Mouse (Mus musculus) gastrocnemius, adult 2 months (tissue): ENCODE results near the gene Ppp1r35. TPM values are rescaled to one million over a fixed set of nuclear protein-coding genes. Genes with fewer than 3 reads are reported as not detected.

Experiments used
- DNase-seq: peaks from one replicate; pipeline ENCODE4 v3.0.0; 2022
- H3K27ac ChIP-seq: fragments of 200-600 bp; 2 replicates; pipeline ENCODE4 v1.8.1; 2022; ENCODE audit warnings: mild to moderate bottlenecking
- H3K4me3 ChIP-seq: fragments of 200-600 bp; 2 replicates; pipeline ENCODE4 v1.8.1; 2022; ENCODE audit warnings: mild to moderate bottlenecking, moderate library complexity
- CTCF ChIP-seq: fragments of 200-600 bp; IDR thresholded peaks from 2 replicates; pipeline ENCODE4 v1.8.1; 2022; ENCODE audit warnings: antibody characterized with exemption, mild to moderate bottlenecking, moderate library complexity
- intact Hi-C: fragments of 180-260 bp; cut with DNase I; formaldehyde crosslinking; loops from one replicate; pipeline ENCODE4 v1.15.1; 2025
- total RNA-seq, 2 experiments: library from RNA; stranded (reverse); gene quantifications; 2 replicates each; pipeline ENCODE4 v1.2.3; 2021

Gene Ppp1r35
- total RNA-seq, 2 experiments from 2014 or later: 5.4 to 6.9 TPM

DNA sequence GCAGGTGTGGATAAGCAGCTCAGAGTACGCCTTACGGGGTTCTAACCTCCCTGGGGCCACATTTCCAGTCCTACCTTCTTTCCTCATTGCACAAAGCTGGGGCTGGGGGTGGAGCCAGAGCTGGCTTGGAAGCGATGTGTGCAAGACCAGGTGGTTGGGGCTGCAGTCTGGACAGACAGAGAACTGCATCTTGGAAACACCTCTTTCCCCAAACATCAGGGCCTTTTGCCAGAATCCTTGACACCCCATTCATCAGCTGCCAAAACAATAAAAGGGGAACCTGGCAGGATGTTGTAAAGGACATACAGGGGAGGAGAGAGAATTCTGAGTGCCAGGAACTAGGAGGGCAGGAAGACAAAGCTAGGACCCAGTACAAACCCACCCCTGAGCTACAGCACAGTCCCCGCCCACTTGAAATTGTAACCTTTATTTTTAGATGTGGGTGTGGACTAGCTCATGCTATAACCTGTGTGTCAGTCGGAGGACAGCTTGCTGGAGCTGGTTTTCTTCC, 2.2 kb upstream of the Ppp1r35 start:
- H3K4me3 ChIP-seq: no peak overlapping the region
- no peak for DNase-seq
- TF ChIP-seq CTCF: no peak
- H3K27ac ChIP-seq: no peak overlapping the region; the same call in 1 of the 2 replicates
- intact Hi-C loops: no loop called here

DNA sequence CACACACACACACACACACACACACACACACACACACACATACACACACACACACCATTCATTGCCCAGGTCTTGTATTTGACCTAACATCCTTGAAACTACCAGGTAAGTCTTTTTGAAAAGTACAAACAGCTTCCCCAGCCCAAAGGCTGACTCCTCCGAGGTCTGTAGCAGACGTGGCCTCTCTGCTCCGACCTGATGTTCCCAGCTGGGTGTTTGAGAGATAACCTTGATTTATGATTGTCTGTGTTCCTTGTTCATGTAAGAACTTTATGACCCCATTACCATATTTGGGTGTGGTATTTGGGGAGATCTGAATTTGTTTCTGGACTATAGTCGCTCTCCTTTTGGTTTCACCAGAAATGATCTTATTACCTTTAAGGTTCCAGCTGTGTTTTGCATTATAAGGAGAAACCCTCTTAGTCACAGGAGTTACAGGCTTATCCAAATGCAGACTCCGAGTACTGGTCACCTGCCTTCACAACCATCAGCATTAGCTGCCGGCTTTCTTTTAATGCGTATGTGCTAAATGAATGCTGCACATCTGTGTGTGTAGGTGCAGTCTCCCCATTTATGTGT, 1.3 kb upstream of the Ppp1r35 start:
- H3K27ac ChIP-seq: no peak overlapping the region
- intact Hi-C loops: no loop called here
- no peak for TF ChIP-seq CTCF
- no peak overlapping the region for H3K4me3 ChIP-seq
- DNase-seq: no peak

- Histone ChIP-seq H3K27ac (peak overlapping the region; percentile 96), H3K4me3 (peak overlapping the region; percentile 97)
- TF ChIP-seq CTCF: no peak
- intact Hi-C loops: loop anchor here (2.0 kb wide), 1 partner anchor 246 kb away; the partner anchor contains the start of genes Epo and Gnb2
- DNase-seq: peak; percentile 55
These were observed 644 bp downstream of the Ppp1r35 start for GRCm38 (mm10) chr5:137779053-137779933.

- no peak for TF ChIP-seq CTCF
- Histone ChIP-seq H3K27ac (no peak overlapping the region), H3K4me3 (no peak overlapping the region)
- DNase-seq: no peak
- intact Hi-C loops: loop anchor here (10.0 kb wide), 2 partner anchors 393 to 437 kb away; partner anchors contain the start of genes Ap4m1 and Mcm7
These were observed 3.0 kb downstream of the Ppp1r35 start for GRCm38 (mm10) chr5:137781661-137782060.

DNA sequence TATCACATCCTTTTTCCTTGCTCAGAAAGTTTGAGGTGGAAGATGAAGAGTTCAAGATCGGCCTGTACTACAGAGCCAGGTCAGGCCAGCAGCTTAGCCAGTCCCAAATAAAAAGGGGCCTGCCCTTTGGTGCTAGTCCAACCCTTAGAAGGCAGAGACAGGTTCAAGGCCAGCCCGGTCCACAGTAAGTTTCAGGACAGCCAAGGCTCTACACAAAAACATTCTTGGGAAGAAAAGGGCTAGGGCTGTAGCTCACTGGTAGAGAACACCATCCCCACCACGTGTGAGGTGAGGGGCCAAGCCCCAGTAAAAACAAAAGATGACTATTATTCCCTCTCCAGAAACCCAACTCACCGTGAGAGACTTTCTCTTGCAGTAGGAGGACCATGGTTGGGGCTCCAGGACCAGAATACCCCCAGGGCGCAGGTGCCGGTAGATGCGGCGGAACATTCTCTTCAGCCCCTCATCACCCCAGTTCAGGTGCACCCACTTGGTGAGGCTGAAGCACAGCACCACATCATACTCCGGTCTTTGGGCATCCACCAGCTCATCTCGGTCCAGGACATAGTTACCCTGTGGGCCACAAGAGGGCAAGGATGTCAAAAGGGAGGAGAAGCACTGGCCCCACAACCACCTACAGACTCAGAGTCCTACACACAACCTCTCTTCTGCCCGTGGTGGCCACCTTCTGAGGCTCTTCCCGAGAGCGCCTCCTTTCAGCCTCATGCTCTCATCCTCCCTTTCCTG, 4.3 kb downstream of the Ppp1r35 start:
- intact Hi-C loops: loop anchor here (10.0 kb wide), 2 partner anchors 392 to 438 kb away; partner anchors contain the start of genes Ap4m1 and Mcm7
- H3K4me3 ChIP-seq: peak overlapping the region; percentile 89

GRCm38 (mm10) chr5:137783901-137784540, 5.4 kb downstream of the Ppp1r35 start:
- DNase-seq: no peak
- peak overlapping the region; percentile 89 for H3K4me3 ChIP-seq
- no peak for TF ChIP-seq CTCF
- H3K27ac ChIP-seq: 0 out of 2 replicates have a peak overlapping the region, but pooled peaks have one; percentile 20
- intact Hi-C loops: loop anchor here (10.0 kb wide), 2 partner anchors 391 to 439 kb away; partner anchors contain the start of genes Ap4m1 and Mcm7

More for the DNA sequence above, 4.3 kb downstream of the Ppp1r35 start:
- H3K27ac ChIP-seq: no peak overlapping the region
- no peak for TF ChIP-seq CTCF
- no peak for DNase-seq

DNA sequence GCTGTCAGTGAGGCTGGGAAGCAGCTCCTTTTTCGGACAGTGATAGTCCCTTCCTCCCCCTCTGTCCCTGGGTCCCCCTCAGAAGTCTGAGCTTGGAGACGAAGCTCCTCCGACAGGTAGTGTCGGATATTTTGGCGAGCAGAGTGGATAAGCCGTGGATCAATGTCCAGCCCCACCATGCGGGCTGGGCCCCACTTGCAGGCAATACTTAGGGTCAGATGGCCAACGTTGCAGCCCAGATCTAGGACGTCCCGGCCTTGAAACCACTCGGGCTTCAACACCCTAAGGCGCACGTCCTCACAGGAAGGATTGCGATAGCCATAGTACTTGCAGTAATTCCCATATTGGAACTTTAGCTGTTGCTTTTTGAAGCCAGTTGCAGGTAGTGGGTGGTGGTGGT, 5.9 kb downstream of the Ppp1r35 start:
- H3K27ac ChIP-seq: peak overlapping the region; percentile 98; the same call in 1 of the 2 replicates
- peak overlapping the region; percentile 89 for H3K4me3 ChIP-seq
- intact Hi-C loops: loop anchor here (10.0 kb wide), 2 partner anchors 390 to 440 kb away; partner anchors contain the start of genes Ap4m1 and Mcm7
- DNase-seq: peak; percentile 21
- no peak for TF ChIP-seq CTCF

DNA sequence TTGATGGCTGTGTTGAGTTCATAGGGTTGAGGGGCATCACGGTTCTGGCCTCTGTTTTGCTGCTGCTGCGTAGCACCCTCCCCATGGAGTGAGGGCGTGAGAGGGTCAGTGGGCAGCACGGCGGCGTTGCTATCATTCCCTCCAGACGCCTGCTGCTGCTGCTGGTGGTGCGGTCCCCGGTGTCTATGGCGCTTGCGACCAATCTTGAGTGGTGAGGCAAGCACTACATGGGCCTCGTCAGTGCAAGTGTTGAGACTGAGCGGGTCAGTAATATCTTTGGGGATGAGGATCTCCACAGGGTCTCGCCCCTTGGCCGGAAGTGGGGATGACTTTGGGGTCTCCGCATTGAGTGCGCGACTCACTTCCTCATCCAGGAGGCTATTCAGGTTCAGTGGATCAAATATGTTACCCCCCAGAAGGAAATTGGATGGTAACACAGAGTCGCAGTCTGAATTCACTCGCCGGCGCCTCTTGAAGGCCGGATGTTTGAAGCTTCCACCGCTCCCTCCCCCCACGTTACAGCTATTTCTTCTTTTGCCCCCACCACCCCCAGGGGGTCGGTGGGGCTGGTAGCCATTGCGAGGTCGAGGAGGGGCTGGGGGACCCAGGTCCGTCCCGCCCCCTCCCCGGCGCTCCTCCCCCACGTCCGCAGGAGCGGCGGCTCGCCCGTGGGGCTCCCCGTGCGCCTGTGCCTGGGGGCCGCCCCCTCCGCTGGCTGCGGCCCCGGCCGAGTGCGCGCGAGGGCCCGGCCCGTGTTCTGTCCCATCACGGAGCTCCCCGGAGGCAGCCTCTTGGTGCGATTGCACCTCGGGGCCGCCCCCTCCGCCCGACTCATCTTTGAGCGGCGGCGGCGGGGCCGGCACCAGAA, 6.7 kb downstream of the Ppp1r35 start:
- DNase-seq: peak; percentile 73
- Histone ChIP-seq H3K4me3 (peak overlapping the region; percentile 89), H3K27ac (peak overlapping the region; percentile 98)
- intact Hi-C loops: loop anchor here (10.0 kb wide), 2 partner anchors 389 to 441 kb away; partner anchors contain the start of genes Ap4m1 and Mcm7
- no peak for TF ChIP-seq CTCF

- no peak for TF ChIP-seq CTCF
- DNase-seq: peak; percentile 99
- peak overlapping the region; percentile 98 for H3K27ac ChIP-seq
- H3K4me3 ChIP-seq: peak overlapping the region; percentile 89
- intact Hi-C loops: loop anchor here (10.0 kb wide), 2 partner anchors 388 to 442 kb away; partner anchors contain the start of genes Ap4m1 and Mcm7
These were observed 7.7 kb downstream of the Ppp1r35 start for GRCm38 (mm10) chr5:137786109-137786942.
